Mouse (Mus musculus): Measurements from ENCODE around the gene Fes.

- TF ChIP-seq CTCF (IDR thresholded peaks at IDR 0.05; ENCODE audit: low read depth, low read length) = no peak
- TF ChIP-seq POLR2A (IDR thresholded peaks at IDR 0.05; ENCODE audit: extremely low read depth, insufficient read depth, low read length) = no peak
Observed at GRCm38 (mm10) chr7:80422759-80423480, 35.2 kb upstream of the Fes start.

Data from liver, adult 2 months (tissue).